Mouse (Mus musculus): ENCODE measurements around the gene Atp5j. TPM values are rescaled to one million over a fixed set of nuclear protein-coding genes. Genes with fewer than 3 reads are reported as not detected.

Gene Atp5j
- polyA plus RNA-seq, 1 experiment from 2014 or later, result 685 TPM

- TF ChIP-seq CTCF (IDR thresholded peaks at IDR 0.05), result no peak
- DNase-seq (ENCODE audit: low read depth, low spot score) (no peak), ATAC-seq (no peak)
- in situ Hi-C loops (cut with MboI; ENCODE audit: low pct_unique_long_range_greater_than_20kb), result no loop called here
- POLR2A ChIA-PET, result interaction anchor here (0.7 kb wide), 1 partner anchor 272 kb away, joined by 6 read pairs; no protein-coding TSS in a partner anchor
- no peaks in the 10 kb centered on the region for H3K27me3 ChIP-seq
- CTCF ChIA-PET, result interaction anchor here (0.6 kb wide), 1 partner anchor 37 kb away, joined by 3 read pairs; no protein-coding TSS in a partner anchor
Measured at GRCm38 (mm10) chr16:84813852-84814251, 21.6 kb downstream of the Atp5j start.

- no peaks in the 10 kb centered on the region for H3K27me3 ChIP-seq
- CTCF ChIA-PET, result interaction anchor here (1.5 kb wide), 1 partner anchor 17 kb away, joined by 3 read pairs; no protein-coding TSS in a partner anchor
- no peak for ATAC-seq
- in situ Hi-C loops (cut with MboI; ENCODE audit: low pct_unique_long_range_greater_than_20kb), result no loop called here
- TF ChIP-seq CTCF (IDR thresholded peaks at IDR 0.05), result no peak
- no peak for DNase-seq (ENCODE audit: low read depth, low spot score)
- POLR2A ChIA-PET, result no interaction called here
Measured at GRCm38 (mm10) chr16:84810254-84810653, 25.2 kb downstream of the Atp5j start.

GRCm38 (mm10) chr16:84807874-84808273, 27.6 kb downstream of the Atp5j start:
- CTCF ChIA-PET, result no interaction called here
- no peak for TF ChIP-seq CTCF (IDR thresholded peaks at IDR 0.05)

GRCm38 (mm10) chr16:84806175-84806574, 29.2 kb downstream of the Atp5j start:
- TF ChIP-seq CTCF (IDR thresholded peaks at IDR 0.05), result no peak
- POLR2A ChIA-PET, result no interaction called here
- no peak for ATAC-seq

More at GRCm38 (mm10) chr16:84807874-84808273, 27.6 kb downstream of the Atp5j start:
- ATAC-seq (no peak), DNase-seq (ENCODE audit: low read depth, low spot score) (no peak)
- in situ Hi-C loops (cut with MboI; ENCODE audit: low pct_unique_long_range_greater_than_20kb), result no loop called here
- POLR2A ChIA-PET, result no interaction called here
- H3K27me3 ChIP-seq, result no peaks in the 10 kb centered on the region

GRCm38 (mm10) chr16:84804866-84805265, 30.6 kb downstream of the Atp5j start:
- H3K27me3 ChIP-seq, result no peaks in the 10 kb centered on the region
- ChIA-PET POLR2A (no interaction called here), CTCF (interaction anchor here (1.3 to 1.5 kb wide), 2 partner anchors 10 to 13 kb away, joined by 3 read pairs; no protein-coding TSS in a partner anchor)
- in situ Hi-C loops (cut with MboI; ENCODE audit: low pct_unique_long_range_greater_than_20kb), result no loop called here
- TF ChIP-seq CTCF (IDR thresholded peaks at IDR 0.05), result no peak
- no peak for ATAC-seq
- DNase-seq (ENCODE audit: low read depth, low spot score), result no peak

More at GRCm38 (mm10) chr16:84806175-84806574, 29.2 kb downstream of the Atp5j start:
- in situ Hi-C loops (cut with MboI; ENCODE audit: low pct_unique_long_range_greater_than_20kb), result no loop called here
- CTCF ChIA-PET, result interaction anchor here (0.9 kb wide), 1 partner anchor 19 kb away, joined by 4 read pairs; no protein-coding TSS in a partner anchor
- no peaks in the 10 kb centered on the region for H3K27me3 ChIP-seq
- no peak for DNase-seq (ENCODE audit: low read depth, low spot score)

- CTCF ChIA-PET, result interaction anchor here (1.3 kb wide), 1 partner anchor 15 kb away, joined by 3 read pairs; no protein-coding TSS in a partner anchor
- H3K27me3 ChIP-seq, result no peaks in the 10 kb centered on the region
- in situ Hi-C loops (cut with MboI; ENCODE audit: low pct_unique_long_range_greater_than_20kb), result no loop called here
- no peak for TF ChIP-seq CTCF (IDR thresholded peaks at IDR 0.05)
- ATAC-seq (no peak), DNase-seq (ENCODE audit: low read depth, low spot score) (no peak)
- POLR2A ChIA-PET, result interaction anchor here (0.5 kb wide), 1 partner anchor 213 kb away, joined by 3 read pairs; no protein-coding TSS in a partner anchor
Measured at GRCm38 (mm10) chr16:84802217-84802616, 33.2 kb downstream of the Atp5j start.

- in situ Hi-C loops (cut with MboI; ENCODE audit: low pct_unique_long_range_greater_than_20kb), result no loop called here
- no peaks in the 10 kb centered on the region for H3K27me3 ChIP-seq
- TF ChIP-seq CTCF (IDR thresholded peaks at IDR 0.05), result no peak
- CTCF ChIA-PET, result no interaction called here
- ATAC-seq (no peak), DNase-seq (ENCODE audit: low read depth, low spot score) (no peak)
- POLR2A ChIA-PET, result no interaction called here
Measured at GRCm38 (mm10) chr16:84800038-84800437, 35.4 kb downstream of the Atp5j start.

GRCm38 (mm10) chr16:84796678-84797077, 38.7 kb downstream of the Atp5j start:
- in situ Hi-C loops (cut with MboI; ENCODE audit: low pct_unique_long_range_greater_than_20kb), result no loop called here
- DNase-seq (ENCODE audit: low read depth, low spot score) (no peak), ATAC-seq (no peak)
- CTCF ChIA-PET, result no interaction called here
- TF ChIP-seq CTCF (IDR thresholded peaks at IDR 0.05), result no peak
- POLR2A ChIA-PET, result no interaction called here
- H3K27me3 ChIP-seq, result no peaks in the 10 kb centered on the region

GRCm38 (mm10) chr16:84795337-84795736, 40.1 kb downstream of the Atp5j start:
- in situ Hi-C loops (cut with MboI; ENCODE audit: low pct_unique_long_range_greater_than_20kb), result no loop called here
- H3K27me3 ChIP-seq, result no peaks in the 10 kb centered on the region
- TF ChIP-seq CTCF (IDR thresholded peaks at IDR 0.05), result no peak
- CTCF ChIA-PET, result interaction anchor here (0.7 kb wide), 1 partner anchor 17 kb away, joined by 3 read pairs; no protein-coding TSS in a partner anchor
- no peak for ATAC-seq
- no peak for DNase-seq (ENCODE audit: low read depth, low spot score)
- POLR2A ChIA-PET, result no interaction called here

GRCm38 (mm10) chr16:84793401-84793800, 42.0 kb downstream of the Atp5j start:
- CTCF ChIA-PET, result no interaction called here
- ATAC-seq (no peak), DNase-seq (ENCODE audit: low read depth, low spot score) (no peak)
- in situ Hi-C loops (cut with MboI; ENCODE audit: low pct_unique_long_range_greater_than_20kb), result no loop called here
- POLR2A ChIA-PET, result no interaction called here
- H3K27me3 ChIP-seq, result no peaks in the 10 kb centered on the region
- TF ChIP-seq CTCF (IDR thresholded peaks at IDR 0.05), result no peak

- ATAC-seq, result no peak
- ChIA-PET POLR2A (interaction anchor here (0.6 kb wide), 1 partner anchor 63 kb away, joined by 3 read pairs; no protein-coding TSS in a partner anchor), CTCF (no interaction called here)
- DNase-seq (ENCODE audit: low read depth, low spot score), result no peak
- in situ Hi-C loops (cut with MboI; ENCODE audit: low pct_unique_long_range_greater_than_20kb), result no loop called here
- no peak for TF ChIP-seq CTCF (IDR thresholded peaks at IDR 0.05)
- peaks cover 3% of the 10 kb centered on the region for H3K27me3 ChIP-seq
Measured at GRCm38 (mm10) chr16:84790595-84791165, 44.7 kb downstream of the Atp5j start.

All from Patski (cell line).